Mouse (Mus musculus) brain, adult 2 months (tissue): ENCODE results near the gene Nek9.
"Not testable (repeated sequence)": the region's sequence is repeated elsewhere in the genome, so short reads cannot be mapped to it uniquely, and the experiment has no call there.

Source experiments
- DNase-seq: peaks from one replicate; pipeline ENCODE4 v3.0.0; 2011; ENCODE audit warnings: low read depth, low spot score

The Nek9 gene

GRCm38 (mm10) chr12:85290633-85291032 is 48.5 kb downstream of the Nek9 start:
- DNase-seq: no peak

GRCm38 (mm10) chr12:85289157-85290000 is 49.8 kb downstream of the Nek9 start:
- no peak for DNase-seq

- peak; percentile 91 for DNase-seq
Observed at GRCm38 (mm10) chr12:85288486-85289156, 50.5 kb downstream of the Nek9 start, which contains the start of gene Zc2hc1c. Gene Zc2hc1c, plus strand, starts transcription at chr12:85288591.

GRCm38 (mm10) chr12:85287809-85288485 is 51.2 kb downstream of the Nek9 start, which contains the start of gene Acyp1:
Gene Acyp1, minus strand, starts transcription at chr12:85288438.
- DNase-seq: peak; percentile 29

GRCm38 (mm10) chr12:85286941-85287340 is 52.2 kb downstream of the Nek9 start:
- DNase-seq: no peak

- DNase-seq: no peak
Observed at GRCm38 (mm10) chr12:85284996-85285395, 54.2 kb downstream of the Nek9 start.

GRCm38 (mm10) chr12:85284331-85284730 is 54.8 kb downstream of the Nek9 start:
- DNase-seq: no peak

GRCm38 (mm10) chr12:85281756-85282155 is 57.4 kb downstream of the Nek9 start:
- DNase-seq: not testable (repeated sequence)

- DNase-seq: no peak
Observed at GRCm38 (mm10) chr12:85280845-85281651, 58.1 kb downstream of the Nek9 start.

GRCm38 (mm10) chr12:85280105-85280844 is 58.9 kb downstream of the Nek9 start:
- DNase-seq: peak; percentile 99

GRCm38 (mm10) chr12:85279396-85280080 is 59.6 kb downstream of the Nek9 start:
- peak; percentile 76 for DNase-seq

GRCm38 (mm10) chr12:85278919-85279318 is 60.2 kb downstream of the Nek9 start:
- no peak for DNase-seq

- DNase-seq: no peak
Observed at GRCm38 (mm10) chr12:85276273-85276672, 62.9 kb downstream of the Nek9 start.

GRCm38 (mm10) chr12:85273508-85273907 is 65.7 kb downstream of the Nek9 start:
- no peak for DNase-seq

GRCm38 (mm10) chr12:85271843-85272206 is 67.3 kb downstream of the Nek9 start:
- DNase-seq: no peak

GRCm38 (mm10) chr12:85271132-85271842 is 67.9 kb downstream of the Nek9 start:
- no peak for DNase-seq

GRCm38 (mm10) chr12:85270319-85270718 is 68.8 kb downstream of the Nek9 start, which contains the start of gene Mlh3:
Gene Mlh3, minus strand, starts transcription at chr12:85270599.
- peak; percentile 97 for DNase-seq

- no peak for DNase-seq
Observed at GRCm38 (mm10) chr12:85269821-85270220, 69.3 kb downstream of the Nek9 start.

GRCm38 (mm10) chr12:85266248-85266647 is 72.9 kb downstream of the Nek9 start:
- DNase-seq: no peak
